Mouse (Mus musculus) hindbrain, embryonic 10.5 days (tissue): Measurements from ENCODE around the gene Scube1. TPM values are rescaled to one million over a fixed set of nuclear protein-coding genes. Genes with fewer than 3 reads are reported as not detected.

Experiments
- DNase-seq: peaks from one replicate; pipeline ENCODE4 v3.0.0-alpha.2; 2017; ENCODE audit warnings: low spot score
- H3K27ac ChIP-seq: fragments of 300-500 bp; sonication (generic); 2 replicates; pipeline ENCODE4 v1.5.1; 2016; ENCODE audit warnings: mild to moderate bottlenecking, moderate library complexity
- H3K27me3 ChIP-seq: fragments of 300-500 bp; sonication (generic); 2 replicates; pipeline ENCODE4 v1.6.1; 2016; ENCODE audit warnings: mild to moderate bottlenecking; ENCODE audit not compliant: poor library complexity, insufficient read depth, severe bottlenecking
- H3K36me3 ChIP-seq: fragments of 300-500 bp; sonication (generic); 2 replicates; pipeline ENCODE4 v1.6.1; 2016; ENCODE audit warnings: mild to moderate bottlenecking, moderate library complexity
- H3K4me1 ChIP-seq: fragments of 300-500 bp; sonication (generic); replicated peaks from 2 replicates; pipeline ENCODE4 v1.6.1; 2016; ENCODE audit warnings: mild to moderate bottlenecking
- H3K4me3 ChIP-seq: fragments of 300-500 bp; sonication (generic); 2 replicates; pipeline ENCODE4 v1.5.1; 2016; ENCODE audit warnings: mild to moderate bottlenecking, moderate library complexity
- H3K9me3 ChIP-seq: fragments of 300-500 bp; sonication (generic); 2 replicates; pipeline ENCODE4 v1.6.1; 2016; ENCODE audit warnings: mild to moderate bottlenecking, moderate library complexity
- WGBS: fragments of 180-500 bp; shearing (Covaris S2); methylation state at CpG from one replicate; pipeline ENCODE4 v1.1.7; 2016; 5-methylcytosine and 5-hydroxymethylcytosine counted together
- polyA plus RNA-seq: library from polyadenylated mRNA; unstranded; fragments of >200 nt; fragmentation: Nextera tagmentation; extraction: Ambion mirVana; gene quantifications from 2 replicates; pipeline ENCODE4 v1.2.1, GENCODE M21; 2016

The Scube1 gene
- 62.6 and 70.5 TPM in 2 replicates for polyA plus RNA-seq

- under 1% methylated on average over 51 of the region's 51 CpGs for WGBS
- H3K36me3 ChIP-seq, result peaks cover 33% of the 10 kb centered on the region
- peak within 1 kb of the TSS; percentile 85 for H3K4me3 ChIP-seq
- no peaks in the 10 kb centered on the region for H3K9me3 ChIP-seq
- DNase-seq, result peak; percentile 93
- peak within 1 kb of the TSS; percentile 95 for H3K27ac ChIP-seq
- H3K27me3 ChIP-seq, result peaks cover 63% of the 10 kb centered on the region
- H3K4me1 ChIP-seq, result peaks cover 73% of the 10 kb centered on the region
These were observed at the start of gene Scube1 for GRCm38 (mm10) chr15:83724886-83725269. TSS of gene Scube1 (minus strand) at chr15:83725021.

- WGBS, result 87% methylated on average over 4 of the region's 4 CpGs
- no peak for DNase-seq
- peaks cover 38% of the 10 kb centered on the region for H3K27me3 ChIP-seq
- H3K27ac ChIP-seq, result no peak overlapping the region
- H3K4me1 ChIP-seq, result peaks cover 15% of the 10 kb centered on the region
- no peaks in the 10 kb centered on the region for H3K36me3 ChIP-seq
- no peak overlapping the region for H3K4me3 ChIP-seq
- H3K9me3 ChIP-seq, result no peaks in the 10 kb centered on the region
These were observed 48.1 kb upstream of the Scube1 start for GRCm38 (mm10) chr15:83772953-83773352.

- Histone ChIP-seq H3K4me3 (no peak overlapping the region), H3K27ac (no peak overlapping the region), H3K36me3 (no peaks in the 10 kb centered on the region), H3K27me3 (peaks cover 35% of the 10 kb centered on the region), H3K4me1 (peaks cover 15% of the 10 kb centered on the region), H3K9me3 (no peaks in the 10 kb centered on the region)
- 73% methylated on average over 5 of the region's 5 CpGs for WGBS
- no peak for DNase-seq
These were observed 47.6 kb upstream of the Scube1 start for GRCm38 (mm10) chr15:83772460-83772859.

GRCm38 (mm10) chr15:83771346-83772053 lies 46.7 kb upstream of the Scube1 start:
- Histone ChIP-seq H3K27ac (no peak overlapping the region; the same call in 1 of the 2 replicates), H3K4me1 (peaks cover 15% of the 10 kb centered on the region), H3K4me3 (no peak overlapping the region), H3K36me3 (no peaks in the 10 kb centered on the region), H3K9me3 (no peaks in the 10 kb centered on the region), H3K27me3 (peaks cover 31% of the 10 kb centered on the region)
- 83% methylated on average over 8 of the region's 8 CpGs for WGBS
- no peak for DNase-seq

GRCm38 (mm10) chr15:83765388-83766029 lies 40.7 kb upstream of the Scube1 start:
- H3K36me3 ChIP-seq, result no peaks in the 10 kb centered on the region
- H3K4me3 ChIP-seq, result no peak overlapping the region
- H3K9me3 ChIP-seq, result no peaks in the 10 kb centered on the region
- H3K27ac ChIP-seq, result peak overlapping the region; percentile 78
- 12% methylated on average over 6 of the region's 6 CpGs for WGBS
- DNase-seq, result peak; percentile 68
- H3K4me1 ChIP-seq, result peaks cover 28% of the 10 kb centered on the region
- H3K27me3 ChIP-seq, result peaks cover 15% of the 10 kb centered on the region; the same call in 1 of the 2 replicates

- H3K36me3 ChIP-seq, result no peaks in the 10 kb centered on the region
- peaks cover 16% of the 10 kb centered on the region for H3K27me3 ChIP-seq
- peaks cover 26% of the 10 kb centered on the region for H3K4me1 ChIP-seq
- WGBS, result 89% methylated on average over 13 of the region's 13 CpGs
- H3K4me3 ChIP-seq, result no peak overlapping the region
- no peak overlapping the region for H3K27ac ChIP-seq
- no peaks in the 10 kb centered on the region for H3K9me3 ChIP-seq
- no peak for DNase-seq
These were observed 36.7 kb upstream of the Scube1 start for GRCm38 (mm10) chr15:83761512-83761911.

- no peaks in the 10 kb centered on the region for H3K9me3 ChIP-seq
- H3K27ac ChIP-seq, result no peak overlapping the region
- H3K4me3 ChIP-seq, result no peak overlapping the region
- peak; percentile 73 for DNase-seq
- WGBS, result 5% methylated on average over 10 of the region's 10 CpGs
- H3K27me3 ChIP-seq, result peaks cover 14% of the 10 kb centered on the region
- no peaks in the 10 kb centered on the region for H3K36me3 ChIP-seq
- H3K4me1 ChIP-seq, result peaks cover 18% of the 10 kb centered on the region
These were observed 35.9 kb upstream of the Scube1 start for GRCm38 (mm10) chr15:83760683-83761082.

- no peak for DNase-seq
- WGBS, result 18% methylated on average over 4 of the region's 4 CpGs
- Histone ChIP-seq H3K27me3 (peaks cover 8% of the 10 kb centered on the region; the same call in 1 of the 2 replicates), H3K36me3 (no peaks in the 10 kb centered on the region), H3K27ac (peak overlapping the region; percentile 51; the same call in 1 of the 2 replicates), H3K9me3 (peaks cover 3% of the 10 kb centered on the region; the same call in 1 of the 2 replicates), H3K4me3 (no peak overlapping the region), H3K4me1 (0 out of 2 replicates have a peak, but pooled peaks cover 3% of the 10 kb centered on the region)
These were observed 34.1 kb upstream of the Scube1 start for GRCm38 (mm10) chr15:83758958-83759357.

- peak; percentile 64 for DNase-seq
- no peak overlapping the region for H3K27ac ChIP-seq
These were observed 31.9 kb upstream of the Scube1 start for GRCm38 (mm10) chr15:83756742-83757141.

GRCm38 (mm10) chr15:83749436-83749835 lies 24.6 kb upstream of the Scube1 start:
- Histone ChIP-seq H3K9me3 (peaks cover 2% of the 10 kb centered on the region; the same call in 1 of the 2 replicates), H3K4me3 (no peak overlapping the region), H3K27ac (peak overlapping the region; percentile 46; the same call in 1 of the 2 replicates), H3K27me3 (peaks cover 4% of the 10 kb centered on the region; the same call in 1 of the 2 replicates), H3K36me3 (no peaks in the 10 kb centered on the region), H3K4me1 (peaks cover 11% of the 10 kb centered on the region)
- DNase-seq, result no peak
- 49% methylated on average over 9 of the region's 9 CpGs for WGBS

More at GRCm38 (mm10) chr15:83756742-83757141, 31.9 kb upstream of the Scube1 start:
- H3K9me3 ChIP-seq, result peaks cover 3% of the 10 kb centered on the region; the same call in 1 of the 2 replicates
- no peak overlapping the region for H3K4me3 ChIP-seq
- 30% methylated on average over 9 of the region's 9 CpGs for WGBS
- 0 out of 2 replicates have a peak, but pooled peaks cover 3% of the 10 kb centered on the region for H3K4me1 ChIP-seq
- H3K27me3 ChIP-seq, result peaks cover 8% of the 10 kb centered on the region; the same call in 1 of the 2 replicates
- no peaks in the 10 kb centered on the region for H3K36me3 ChIP-seq

- H3K4me3 ChIP-seq, result no peak overlapping the region
- H3K4me1 ChIP-seq, result peaks cover 11% of the 10 kb centered on the region
- H3K9me3 ChIP-seq, result no peaks in the 10 kb centered on the region
- WGBS, result 77% methylated on average over 6 of the region's 6 CpGs
- DNase-seq, result no peak
- 0 out of 2 replicates have a peak overlapping the region, but pooled peaks have one; percentile 46 for H3K27ac ChIP-seq
- H3K27me3 ChIP-seq, result peaks cover 4% of the 10 kb centered on the region; the same call in 1 of the 2 replicates
- no peaks in the 10 kb centered on the region for H3K36me3 ChIP-seq
These were observed 24.2 kb upstream of the Scube1 start for GRCm38 (mm10) chr15:83748986-83749385.

GRCm38 (mm10) chr15:83746311-83746710 lies 21.5 kb upstream of the Scube1 start:
- DNase-seq, result no peak
- Histone ChIP-seq H3K36me3 (no peaks in the 10 kb centered on the region), H3K4me1 (peaks cover 32% of the 10 kb centered on the region), H3K27me3 (peaks cover 4% of the 10 kb centered on the region; the same call in 1 of the 2 replicates), H3K27ac (no peak overlapping the region), H3K9me3 (no peaks in the 10 kb centered on the region), H3K4me3 (no peak overlapping the region)
- WGBS, result 80% methylated on average over 16 of the region's 16 CpGs

- 89% methylated on average over 1 of the region's 1 CpGs for WGBS
These were observed 17.2 kb upstream of the Scube1 start for GRCm38 (mm10) chr15:83742018-83742417.

More at GRCm38 (mm10) chr15:83742018-83742417, 17.2 kb upstream of the Scube1 start:
- Histone ChIP-seq H3K9me3 (no peaks in the 10 kb centered on the region), H3K27me3 (no peaks in the 10 kb centered on the region; the same call in 1 of the 2 replicates), H3K27ac (peak overlapping the region; percentile 73), H3K36me3 (no peaks in the 10 kb centered on the region), H3K4me3 (no peak overlapping the region), H3K4me1 (peaks cover 33% of the 10 kb centered on the region)
- DNase-seq, result no peak
